Comparison of ENCODE assay signal across 8 mouse cellular contexts in genomic region chr5:143625497-143625896, GRCm38 (mm10). TPM values are rescaled to one million over a fixed set of nuclear protein-coding genes. Genes with fewer than 3 reads are reported as not detected.
DNase-seq lines count a peak whose midpoint lies in the region; ATAC-seq and TF ChIP-seq lines count a peak whose summit lies in the region.

No protein-coding gene starts in this region.

- no peak overlapping the region; the same call in 1 of the 2 replicates for H3K9ac ChIP-seq in heart, embryonic 11.5 days (ENCODE audit: low read depth, low read length)
- no peak overlapping the region for H3K9ac ChIP-seq in liver, adult 2 months (ENCODE audit: low read depth, low read length)
- H3K9ac ChIP-seq in stomach, embryonic 16.5 days (ENCODE audit: low read length): peak overlapping the region; percentile 43; the same call in 1 of the 2 replicates

- peak overlapping the region; percentile 50 for H3K4me2 ChIP-seq in heart, embryonic 11.5 days
- peak overlapping the region; percentile 30; the same call in 1 of the 2 replicates for H3K4me2 ChIP-seq in stomach, embryonic 16.5 days (ENCODE audit: low read depth, low read length)

- 0 out of 2 replicates have a peak, but pooled peaks cover 2% of the 10 kb centered on the region for H3K9me3 ChIP-seq in heart, embryonic 11.5 days (replicated peaks; ENCODE audit: control insufficient read depth, low read length)
- no peaks in the 10 kb centered on the region for H3K9me3 ChIP-seq in stomach, embryonic 16.5 days (replicated peaks; ENCODE audit: control insufficient read depth, low read length)

- peaks cover 32% of the 10 kb centered on the region for H3K4me1 ChIP-seq in heart, embryonic 11.5 days (ENCODE audit: control insufficient read depth, insufficient read depth, low read length)
- H3K4me1 ChIP-seq in liver, adult 2 months (ENCODE audit: control insufficient read depth, insufficient read depth, low read length): 0 out of 2 replicates have a peak, but pooled peaks cover 4% of the 10 kb centered on the region
- peaks cover 30% of the 10 kb centered on the region for H3K4me1 ChIP-seq in stomach, embryonic 16.5 days (ENCODE audit: control insufficient read depth, insufficient read depth, low read length)

- no peak overlapping the region; the same call in 1 of the 2 replicates for H3K4me3 ChIP-seq in heart, embryonic 11.5 days (ENCODE audit: low read depth, low read length)
- no peak overlapping the region for H3K4me3 ChIP-seq in liver, adult 2 months (ENCODE audit: insufficient read depth, low read depth, low read length)
- H3K4me3 ChIP-seq in stomach, embryonic 16.5 days (replicated peaks; ENCODE audit: low read length): peak overlapping the region; percentile 9

- DNase-seq in spleen, adult 12 weeks (ENCODE audit: low spot score): peak; percentile 60
- DNase-seq in spleen, adult 18-20 months: no peak
- no peak for DNase-seq in liver, adult 2 months (ENCODE audit: extremely low read depth, low read depth, low spot score)
- no peak for DNase-seq in cerebellum, postnatal 14 days
- no peak for DNase-seq in frontal cortex, postnatal 10 days (ENCODE audit: low spot score in 2 of 2)

- no peaks in the 10 kb centered on the region for H3K27me3 ChIP-seq in heart, embryonic 11.5 days (ENCODE audit: control insufficient read depth, insufficient read depth, low read length)
- no peaks in the 10 kb centered on the region for H3K27me3 ChIP-seq in liver, adult 2 months (ENCODE audit: control insufficient read depth, insufficient read depth, low read length)
- H3K27me3 ChIP-seq in stomach, embryonic 16.5 days (ENCODE audit: control insufficient read depth, insufficient read depth, low read length): no peaks in the 10 kb centered on the region

- TF ChIP-seq CTCF in liver, adult 2 months (IDR thresholded peaks at IDR 0.05; ENCODE audit: low read depth, low read length): no peak

- ATAC-seq in heart, embryonic 11.5 days (replicated peaks; ENCODE audit: insufficient number of reproducible peaks, low FRiP score, low TSS enrichment): no peak
- ATAC-seq in stomach, embryonic 16.5 days (ENCODE audit: insufficient read depth, low FRiP score): no peak
- no peak for ATAC-seq in inflammation-experienced regulatory T-cells, adult 6 months

- H3K36me3 ChIP-seq in heart, embryonic 11.5 days (ENCODE audit: control insufficient read depth, insufficient read depth, low read length): no peaks in the 10 kb centered on the region
- H3K36me3 ChIP-seq in liver, adult 2 months (ENCODE audit: control insufficient read depth, insufficient read depth, low read length): no peaks in the 10 kb centered on the region
- no peaks in the 10 kb centered on the region for H3K36me3 ChIP-seq in stomach, embryonic 16.5 days (ENCODE audit: control insufficient read depth, insufficient read depth, low read length)

- 62% methylated on average over 12 of the region's 12 CpGs for WGBS in heart, embryonic 11.5 days (ENCODE audit: insufficient replicate concordance)
- WGBS in liver, adult 2 months: 86% methylated on average over 12 of the region's 12 CpGs
- WGBS in stomach, embryonic 16.5 days: 57% methylated on average over 12 of the region's 12 CpGs

- no peak for TF ChIP-seq POLR2A in liver, adult 2 months (IDR thresholded peaks at IDR 0.05; ENCODE audit: extremely low read depth, insufficient read depth, low read length)

- H3K79me2 ChIP-seq in liver, adult 2 months (ENCODE audit: control insufficient read depth, insufficient read depth, low read length): peaks cover 12% of the 10 kb centered on the region

- H3K27ac ChIP-seq in heart, embryonic 11.5 days (ENCODE audit: low read depth, low read length): peak overlapping the region; percentile 76
- peak overlapping the region; percentile 68; the same call in 1 of the 2 replicates for H3K27ac ChIP-seq in liver, adult 2 months (replicated peaks; ENCODE audit: insufficient read depth, low read depth, low read length)
- H3K27ac ChIP-seq in stomach, embryonic 16.5 days (ENCODE audit: low read length): peak overlapping the region; percentile 63

RNA-seq across cellular contexts. Expression of gene Cyth3, which starts 3.2 kb away (rescaled TPM):
- 29.1 and 32.8 TPM in 2 replicates for polyA plus RNA-seq in heart, embryonic 11.5 days (2014; fragmentation: Nextera tagmentation; extraction: Ambion mirVana)
- total RNA-seq in liver, adult 2 months (2014; rRNA removed): 4.4 and 5.5 TPM in 2 replicates
- polyA plus RNA-seq in liver, adult 2 months (2012; rRNA removed): 2.1 and 2.9 TPM in 2 replicates
- 61.8 and 74.0 TPM in 2 replicates for polyA plus RNA-seq in stomach, embryonic 16.5 days (2015; fragmentation: Nextera tagmentation; extraction: Ambion mirVana)
- 10 to 100 TPM; 11.4 to 41.0 (median 34.9) TPM for polyA plus RNA-seq in inflammation-experienced regulatory T-cells, adult 6 months (2017; shearing (Covaris generic))
